Mouse (Mus musculus) spleen, adult 2 months (tissue): ENCODE data around the gene AC124108.1. TPM values are rescaled to one million over a fixed set of nuclear protein-coding genes. Genes with fewer than 3 reads are reported as not detected.
A peak's percentile ranks its signal among the peaks of the same experiment; 100 is the strongest.

Source experiments
- DNase-seq, 2 experiments: peaks; one replicate each; pipeline versions ENCODE4 v3.0.0 to v3.0.0-alpha.2; 2012 to 2021; ENCODE audit warnings: low spot score in 2 of 2, low read depth in 1 of 2
- H3K27ac ChIP-seq: fragments of 200-500 bp; 2 replicates; pipeline ENCODE4 v1.5.1; 2012; ENCODE audit warnings: low read length, inconsistent platforms; ENCODE audit not compliant: insufficient read depth
- H3K27me3 ChIP-seq: fragments of 200-500 bp; 2 replicates; pipeline ENCODE4 v1.6.1; 2012; ENCODE audit warnings: mild to moderate bottlenecking, moderate library complexity, low read length, inconsistent platforms; ENCODE audit not compliant: control insufficient read depth, insufficient read depth
- H3K36me3 ChIP-seq: fragments of 200-500 bp; 2 replicates; pipeline ENCODE4 v1.6.1; 2012; ENCODE audit warnings: mild to moderate bottlenecking, low read length, inconsistent platforms; ENCODE audit not compliant: control insufficient read depth, insufficient read depth
- H3K4me1 ChIP-seq: fragments of 200-500 bp; 2 replicates; pipeline ENCODE4 v1.6.1; 2011; ENCODE audit warnings: inconsistent platforms; ENCODE audit not compliant: control insufficient read depth, insufficient read depth, insufficient read length
- H3K4me3 ChIP-seq: fragments of 200-500 bp; 2 replicates; pipeline ENCODE4 v1.5.1; 2011; ENCODE audit warnings: mild to moderate bottlenecking, inconsistent platforms; ENCODE audit not compliant: insufficient read depth, insufficient read length; ENCODE audit errors: extremely low read depth
- CTCF ChIP-seq: fragments of 200-500 bp; IDR thresholded peaks from 2 replicates; pipeline ENCODE4 v1.5.1; 2011; ENCODE audit warnings: mild to moderate bottlenecking, inconsistent platforms; ENCODE audit not compliant: insufficient read depth, insufficient read length, insufficient replicate concordance; ENCODE audit errors: extremely low read depth
- POLR2A ChIP-seq: fragments of 200-500 bp; IDR thresholded peaks from 2 replicates; pipeline ENCODE4 v1.6.1; 2011; ENCODE audit warnings: low read depth, low read length, inconsistent platforms
- WGBS: fragments of 180-500 bp; shearing (Covaris S2); methylation state at CpG from one replicate; pipeline ENCODE4 v1.1.7; 2018; 5-methylcytosine and 5-hydroxymethylcytosine counted together
- polyA plus RNA-seq: library from polyadenylated mRNA; depleted of rRNA; stranded (reverse); fragments of >200 nt; gene quantifications from 2 replicates; pipeline ENCODE4 v1.2.3, GENCODE M21; 2012

The AC124108.1 gene
- polyA plus RNA-seq, 1 experiment = not detected

- H3K4me3 ChIP-seq = no peak overlapping the region
- no peaks in the 10 kb centered on the region for H3K4me1 ChIP-seq
- H3K36me3 ChIP-seq = no peaks in the 10 kb centered on the region
- H3K27me3 ChIP-seq = no peaks in the 10 kb centered on the region
- no peak for DNase-seq
- H3K27ac ChIP-seq = no peak overlapping the region
- WGBS = 53% methylated on average over 13 of the region's 13 CpGs
- TF ChIP-seq CTCF (no peak), POLR2A (no peak)
These were observed 26.3 kb upstream of the AC124108.1 start for GRCm38 (mm10) chr1:132164780-132165518.

DNA sequence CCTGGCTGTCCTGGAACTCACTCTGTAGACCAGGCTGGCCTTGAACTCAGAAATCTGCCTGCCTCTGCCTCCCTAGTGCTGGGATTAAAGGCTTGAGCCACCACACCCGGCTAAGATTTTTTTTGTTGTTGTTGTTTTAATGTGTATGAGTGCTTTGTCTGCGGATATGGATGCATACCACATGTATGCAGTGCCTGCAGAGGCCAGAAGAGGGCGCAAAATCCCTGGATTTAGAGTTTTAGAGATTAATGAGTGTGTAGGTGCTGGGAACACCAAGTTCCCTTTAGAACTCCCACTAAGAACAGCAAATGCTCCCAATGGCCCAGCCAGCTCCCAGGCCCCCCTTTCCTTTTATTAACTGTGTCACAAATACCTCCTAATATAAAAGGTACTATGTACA, 25.4 kb upstream of the AC124108.1 start:
- Histone ChIP-seq H3K27ac (no peak overlapping the region), H3K4me1 (no peaks in the 10 kb centered on the region), H3K36me3 (no peaks in the 10 kb centered on the region), H3K4me3 (no peak overlapping the region), H3K27me3 (no peaks in the 10 kb centered on the region)
- WGBS = 67% methylated on average over 3 of the region's 3 CpGs
- TF ChIP-seq POLR2A (no peak), CTCF (peak; percentile 25; the same call in 1 of the 2 replicates)
- DNase-seq = peak in 1 of 2 experiments; percentile 16

GRCm38 (mm10) chr1:132168115-132168767, 23.0 kb upstream of the AC124108.1 start:
- WGBS = 11% methylated on average over 12 of the region's 12 CpGs
- no peak overlapping the region for H3K27ac ChIP-seq
- TF ChIP-seq POLR2A (no peak), CTCF (no peak)
- H3K4me3 ChIP-seq = no peak overlapping the region
- DNase-seq = no peak
- no peaks in the 10 kb centered on the region for H3K4me1 ChIP-seq
- H3K27me3 ChIP-seq = no peaks in the 10 kb centered on the region
- no peaks in the 10 kb centered on the region for H3K36me3 ChIP-seq

GRCm38 (mm10) chr1:132170698-132171097, 20.6 kb upstream of the AC124108.1 start:
- Histone ChIP-seq H3K4me1 (no peaks in the 10 kb centered on the region), H3K27me3 (no peaks in the 10 kb centered on the region), H3K27ac (no peak overlapping the region), H3K36me3 (no peaks in the 10 kb centered on the region), H3K4me3 (no peak overlapping the region)
- DNase-seq = no peak
- TF ChIP-seq CTCF (no peak), POLR2A (no peak)
- 11% methylated on average over 6 of the region's 6 CpGs for WGBS

GRCm38 (mm10) chr1:132171619-132172018, 19.6 kb upstream of the AC124108.1 start:
- no peak for DNase-seq
- no peaks in the 10 kb centered on the region for H3K27me3 ChIP-seq
- H3K4me1 ChIP-seq = no peaks in the 10 kb centered on the region
- H3K4me3 ChIP-seq = no peak overlapping the region
- no peaks in the 10 kb centered on the region for H3K36me3 ChIP-seq
- WGBS = 88% methylated on average over 1 of the region's 2 CpGs
- TF ChIP-seq CTCF = no peak
- TF ChIP-seq POLR2A = no peak
- H3K27ac ChIP-seq = no peak overlapping the region

GRCm38 (mm10) chr1:132186303-132186702, 5.0 kb upstream of the AC124108.1 start:
- H3K27ac ChIP-seq = no peak overlapping the region
- WGBS = 81% methylated on average over 4 of the region's 4 CpGs
- H3K4me1 ChIP-seq = peaks cover 5% of the 10 kb centered on the region
- TF ChIP-seq CTCF = no peak
- TF ChIP-seq POLR2A = no peak
- peaks cover 17% of the 10 kb centered on the region for H3K27me3 ChIP-seq
- DNase-seq = no peak
- no peaks in the 10 kb centered on the region for H3K36me3 ChIP-seq
- no peak overlapping the region for H3K4me3 ChIP-seq

DNA sequence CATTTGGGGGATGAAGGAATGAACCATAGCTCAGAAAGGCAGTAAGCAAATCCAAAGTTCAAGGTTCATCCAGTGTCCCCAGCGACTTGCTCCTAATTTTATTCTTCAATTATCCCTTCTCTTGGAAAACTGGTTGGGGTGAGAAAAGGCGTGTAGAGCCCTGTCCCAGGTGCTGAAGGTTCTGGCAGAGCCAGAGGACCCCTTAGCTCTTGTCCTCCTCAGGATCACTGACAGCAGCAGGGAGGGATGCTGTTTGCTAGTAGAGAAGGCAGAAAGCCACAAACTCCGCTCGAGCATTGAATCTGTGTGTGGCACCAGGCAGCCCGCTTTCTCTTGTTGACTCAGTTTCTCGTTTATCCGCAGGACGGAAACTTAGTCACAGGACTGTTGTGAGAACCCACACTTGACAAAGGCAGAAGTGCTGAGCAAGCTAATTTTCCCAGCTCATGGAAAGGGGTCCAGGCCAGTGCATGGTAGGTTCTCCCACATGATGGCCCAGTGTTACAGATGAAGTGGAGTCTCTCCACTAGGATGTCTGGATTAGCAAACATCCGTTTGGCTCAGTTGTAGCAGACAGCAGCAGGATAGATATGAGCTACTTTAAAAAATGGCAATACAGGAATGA, 2.7 kb upstream of the AC124108.1 start:
- no peak overlapping the region for H3K4me3 ChIP-seq
- no peak for DNase-seq
- H3K27me3 ChIP-seq = peaks cover 26% of the 10 kb centered on the region
- WGBS = 46% methylated on average over 9 of the region's 9 CpGs
- peaks cover 5% of the 10 kb centered on the region for H3K4me1 ChIP-seq
- no peak overlapping the region for H3K27ac ChIP-seq
- H3K36me3 ChIP-seq = no peaks in the 10 kb centered on the region
- TF ChIP-seq POLR2A = no peak
- no peak for TF ChIP-seq CTCF
